Mouse (Mus musculus): ENCODE measurements around the gene Hoxc5.

The Hoxc5 gene

GRCm38 (mm10) chr15:103038701-103039480 is 71.6 kb downstream of the Hoxc5 start:
- DNase-seq (ENCODE audit: low read depth): no peak

GRCm38 (mm10) chr15:103039609-103040008 is 72.4 kb downstream of the Hoxc5 start:
- DNase-seq (ENCODE audit: low read depth): no peak

- DNase-seq (ENCODE audit: low read depth): no peak
Observed at GRCm38 (mm10) chr15:103040601-103041000, 73.4 kb downstream of the Hoxc5 start.

- DNase-seq (ENCODE audit: low read depth): no peak
Observed at GRCm38 (mm10) chr15:103041613-103042012, 74.4 kb downstream of the Hoxc5 start.

- DNase-seq (ENCODE audit: low read depth): no peak
Observed at GRCm38 (mm10) chr15:103042209-103042608, 75.0 kb downstream of the Hoxc5 start.

GRCm38 (mm10) chr15:103051670-103052069 is 84.4 kb downstream of the Hoxc5 start:
- DNase-seq (ENCODE audit: low read depth): no peak

GRCm38 (mm10) chr15:103053210-103053609 is 86.0 kb downstream of the Hoxc5 start:
- no peak for DNase-seq (ENCODE audit: low read depth)

GRCm38 (mm10) chr15:103056396-103056795 is 89.2 kb downstream of the Hoxc5 start:
- no peak for DNase-seq (ENCODE audit: low read depth)

- no peak for DNase-seq (ENCODE audit: low read depth)
Observed at GRCm38 (mm10) chr15:103058715-103059114, 91.5 kb downstream of the Hoxc5 start.

GRCm38 (mm10) chr15:103059393-103059992 is 92.2 kb downstream of the Hoxc5 start:
- no peak for DNase-seq (ENCODE audit: low read depth)

GRCm38 (mm10) chr15:103060021-103060340 is 92.7 kb downstream of the Hoxc5 start:
- no peak for DNase-seq (ENCODE audit: low read depth)

GRCm38 (mm10) chr15:103060341-103061130 is 93.3 kb downstream of the Hoxc5 start:
- no peak for DNase-seq (ENCODE audit: low read depth)

- no peak for DNase-seq (ENCODE audit: low read depth)
Observed at GRCm38 (mm10) chr15:103061131-103061825, 94.0 kb downstream of the Hoxc5 start.

- DNase-seq (ENCODE audit: low read depth): no peak
Observed at GRCm38 (mm10) chr15:103061988-103062387, 94.7 kb downstream of the Hoxc5 start.

- DNase-seq (ENCODE audit: low read depth): no peak
Observed at GRCm38 (mm10) chr15:103065642-103066041, 98.4 kb downstream of the Hoxc5 start.

Measured in naive thymus-derived CD4-positive, alpha-beta T cell, adult 2 months (primary cell).